Mouse (Mus musculus): Measurements from ENCODE around the gene Dusp27.
"Not testable (repeated sequence)": the region's sequence is repeated elsewhere in the genome, so short reads cannot be mapped to it uniquely, and the experiment has no call there.

Dusp27 gene

DNA sequence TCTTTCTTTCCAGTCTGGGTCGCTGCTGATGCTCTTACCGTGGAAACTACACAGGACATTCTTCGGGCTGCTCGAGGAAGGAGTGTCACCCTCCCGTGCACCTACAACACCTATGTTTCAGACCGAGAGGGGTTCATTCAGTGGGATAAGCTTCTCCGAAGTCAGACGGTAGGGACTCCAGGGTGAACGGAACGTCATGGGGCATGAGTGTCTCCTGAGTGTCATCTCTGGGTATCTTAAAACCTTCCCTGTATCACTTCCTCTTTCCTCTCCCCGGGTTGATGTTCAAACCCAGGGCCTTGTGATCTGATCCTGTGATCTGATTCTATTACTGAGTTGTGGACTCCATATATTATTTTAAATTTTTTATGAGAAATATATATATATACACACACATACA is 18.9 kb upstream of the Dusp27 start:
- no peak for DNase-seq (ENCODE audit: extremely low spot score, low read depth, low spot score)

DNA sequence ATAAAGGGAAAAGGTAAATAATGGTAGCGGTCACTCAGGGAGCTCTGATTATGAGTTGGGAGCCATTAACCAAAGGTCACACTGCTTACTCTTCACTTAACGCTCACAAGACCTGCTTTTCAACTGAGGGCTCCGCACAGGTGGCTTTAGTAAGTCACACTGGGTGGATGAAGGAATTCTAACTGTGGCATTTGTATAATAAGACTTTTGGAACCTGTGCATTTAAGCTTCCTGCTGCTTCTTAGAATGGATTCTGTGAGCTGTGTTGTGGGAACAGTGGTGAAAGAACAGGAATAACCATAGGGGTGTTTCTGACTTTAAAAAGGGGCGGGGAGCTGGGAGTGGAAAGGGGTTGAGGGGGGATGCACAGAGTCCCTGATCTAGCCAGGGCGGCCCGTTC is 14.6 kb upstream of the Dusp27 start:
- no peak for DNase-seq (ENCODE audit: extremely low spot score, low read depth, low spot score)

DNA sequence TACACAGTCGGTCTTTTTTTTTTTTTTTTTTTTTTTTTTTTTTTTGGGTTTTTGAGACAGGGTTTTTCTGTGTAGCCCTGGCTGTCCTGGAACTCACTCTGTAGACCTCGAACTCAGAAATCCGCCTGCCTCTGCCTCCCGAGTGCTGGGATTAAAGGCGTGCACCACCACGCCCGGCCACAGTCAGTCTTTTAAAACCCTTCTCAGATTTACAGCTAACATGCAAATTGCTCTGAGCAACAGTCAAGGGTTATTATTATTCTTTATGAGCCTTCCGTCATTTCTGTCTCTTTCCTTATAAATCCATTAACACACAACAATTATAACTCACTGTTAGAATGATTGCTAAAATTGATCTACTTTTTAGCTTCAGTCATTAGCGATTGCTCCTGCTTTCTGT is 14.1 kb upstream of the Dusp27 start:
- DNase-seq (ENCODE audit: extremely low spot score, low read depth, low spot score), result not testable (repeated sequence)

DNA sequence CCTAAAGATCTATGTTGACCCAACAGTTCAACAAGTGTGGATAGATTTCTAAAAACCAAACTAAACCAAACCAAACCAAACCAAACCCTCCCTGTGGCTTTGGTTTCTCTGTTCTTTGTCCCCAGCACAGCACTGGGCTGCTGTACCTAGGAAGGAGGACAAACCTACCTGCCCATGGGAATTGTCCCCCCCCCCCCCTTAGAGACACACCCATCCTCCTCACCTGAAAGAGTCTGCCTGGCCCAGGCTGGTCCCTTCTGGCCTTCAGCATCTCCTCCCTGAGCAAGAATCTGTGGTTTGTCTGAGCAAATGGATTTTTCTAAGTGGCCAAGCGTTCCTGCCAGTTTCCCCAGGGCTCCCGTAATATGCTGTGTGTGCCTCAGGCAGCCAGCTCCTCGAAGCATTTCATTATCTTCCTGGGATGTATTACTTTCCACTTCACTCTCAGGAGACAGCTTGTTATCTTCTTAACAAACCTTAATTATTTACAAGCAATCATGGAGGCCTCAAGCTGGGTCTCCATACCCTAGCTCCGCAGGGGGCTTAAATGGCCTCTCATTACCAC is 12.0 kb upstream of the Dusp27 start:
- DNase-seq (ENCODE audit: extremely low spot score, low read depth, low spot score), result no peak

DNA sequence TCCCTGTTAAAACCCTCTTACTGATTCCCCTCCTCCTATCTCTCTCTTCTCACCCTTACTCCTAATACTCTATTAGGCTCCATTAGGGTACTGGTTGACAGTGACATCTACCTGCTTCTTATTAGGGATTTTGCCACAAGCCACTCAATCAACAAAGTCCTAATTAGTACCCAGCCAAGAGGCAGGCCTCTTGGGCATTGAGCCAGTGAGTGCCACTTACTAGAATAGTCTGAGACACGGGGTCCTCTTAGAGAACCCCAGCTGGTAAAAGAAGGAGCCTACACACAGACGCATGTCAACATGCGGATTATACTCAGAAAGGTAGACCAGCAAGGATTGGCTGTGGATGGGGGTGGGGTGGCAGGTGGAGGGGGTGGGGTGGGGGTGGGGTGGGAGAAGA is 11.4 kb upstream of the Dusp27 start:
- no peak for DNase-seq (ENCODE audit: extremely low spot score, low read depth, low spot score)

DNA sequence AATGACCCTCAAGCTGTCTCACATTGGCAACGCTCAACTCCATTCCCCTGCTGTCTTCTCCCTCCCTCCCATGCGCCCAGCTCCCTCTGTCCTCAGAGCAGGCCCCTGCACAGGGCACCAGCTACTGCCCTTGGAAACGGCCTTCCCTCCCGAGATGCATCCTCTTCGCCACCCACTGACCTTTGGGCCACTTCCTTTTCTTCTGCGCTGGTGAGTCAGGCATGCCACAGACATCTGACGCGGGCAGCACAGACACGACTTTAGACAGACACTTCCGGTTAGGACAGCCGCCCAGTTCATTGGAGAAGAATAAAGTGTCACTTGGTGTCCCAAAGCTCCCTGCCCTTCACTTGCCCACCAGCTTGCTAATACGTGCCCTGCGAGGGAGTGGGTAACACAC is 10.4 kb upstream of the Dusp27 start:
- DNase-seq (ENCODE audit: extremely low spot score, low read depth, low spot score), result no peak

DNA sequence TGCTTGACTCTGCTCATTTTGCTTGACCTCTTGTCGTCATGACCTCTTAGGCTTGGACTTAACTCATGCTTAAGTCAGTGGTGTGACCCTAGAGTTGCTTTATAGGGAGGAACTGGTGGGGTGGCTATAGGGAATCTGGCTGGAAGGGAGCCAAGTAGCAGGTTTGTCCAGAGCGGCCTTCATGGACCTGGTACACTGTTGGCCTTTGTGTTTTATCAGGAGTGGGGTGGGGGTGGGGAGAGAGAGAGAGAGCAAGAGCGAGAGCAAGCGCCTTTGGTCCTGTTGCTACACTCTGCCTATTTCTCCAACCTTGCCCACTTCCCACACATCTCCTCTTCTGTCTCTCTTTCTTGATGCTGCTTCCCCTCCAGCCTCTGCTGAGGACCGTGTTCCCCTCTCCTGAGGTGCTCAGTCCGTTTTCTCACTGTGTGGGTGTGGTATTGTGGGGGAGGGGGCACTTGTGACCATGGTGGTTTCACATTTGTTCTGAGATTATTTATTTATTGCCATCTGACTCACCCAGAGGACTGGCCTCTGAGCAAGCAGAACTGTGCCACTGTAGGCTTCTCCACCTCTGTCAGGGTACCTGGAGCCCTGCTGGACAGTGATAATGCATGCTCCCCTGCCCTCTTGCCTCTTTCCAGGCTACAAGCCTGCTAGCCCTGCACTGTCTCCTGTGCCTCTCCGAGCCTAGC is 9.7 kb upstream of the Dusp27 start:
- no peak for DNase-seq (ENCODE audit: extremely low spot score, low read depth, low spot score)

DNA sequence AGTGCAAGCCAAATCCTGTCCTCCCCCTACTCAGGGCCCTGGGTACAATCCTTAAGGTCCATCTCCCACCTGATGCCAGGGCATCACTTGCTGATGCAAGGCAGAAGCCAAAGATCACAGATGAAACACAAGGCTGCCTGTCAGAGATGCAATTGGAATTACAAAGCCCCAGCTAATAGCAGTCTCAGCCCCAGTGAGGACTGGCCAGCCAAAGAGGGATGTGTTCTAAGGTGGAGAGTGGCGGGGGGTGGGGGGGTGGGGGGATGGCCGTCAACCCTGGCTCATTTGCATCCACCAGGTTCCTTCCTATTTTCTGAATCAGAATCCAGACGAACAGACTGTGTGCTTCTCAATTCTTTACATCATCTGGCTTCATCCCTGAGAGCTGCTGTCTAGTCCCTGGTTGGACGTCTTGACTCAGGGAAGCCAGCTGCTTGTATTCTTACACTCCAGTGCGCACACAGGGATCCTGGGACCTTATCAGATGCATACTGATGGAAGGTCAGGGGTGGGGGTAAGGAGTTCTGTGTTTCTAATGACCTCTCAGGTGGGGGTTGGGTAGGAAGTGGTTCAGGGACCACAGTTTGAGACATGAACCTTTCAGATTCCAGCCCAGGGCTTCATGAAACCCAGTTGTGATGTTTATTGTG is 7.5 kb upstream of the Dusp27 start:
- no peak for DNase-seq (ENCODE audit: extremely low spot score, low read depth, low spot score)

DNA sequence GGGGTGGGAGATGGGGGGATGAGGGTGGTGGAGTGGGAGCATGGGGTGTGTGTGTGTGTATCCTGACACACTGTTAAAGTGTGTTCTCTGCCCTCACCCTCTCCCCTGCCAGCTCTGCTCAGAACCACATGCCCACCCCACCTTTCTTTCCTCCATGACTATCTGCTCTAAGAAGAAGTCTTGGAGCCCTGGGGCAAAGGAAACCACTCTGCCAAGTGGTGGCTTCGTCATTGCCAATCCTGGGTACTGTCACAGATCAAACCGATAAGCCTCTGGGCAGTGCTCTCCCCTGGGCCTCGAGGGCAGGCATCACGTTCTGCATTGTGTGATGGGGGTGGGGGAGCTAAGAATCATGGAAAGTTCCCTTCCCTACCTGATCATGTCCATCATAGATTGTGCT is 4.6 kb upstream of the Dusp27 start:
- no peak for DNase-seq (ENCODE audit: extremely low spot score, low read depth, low spot score)

DNA sequence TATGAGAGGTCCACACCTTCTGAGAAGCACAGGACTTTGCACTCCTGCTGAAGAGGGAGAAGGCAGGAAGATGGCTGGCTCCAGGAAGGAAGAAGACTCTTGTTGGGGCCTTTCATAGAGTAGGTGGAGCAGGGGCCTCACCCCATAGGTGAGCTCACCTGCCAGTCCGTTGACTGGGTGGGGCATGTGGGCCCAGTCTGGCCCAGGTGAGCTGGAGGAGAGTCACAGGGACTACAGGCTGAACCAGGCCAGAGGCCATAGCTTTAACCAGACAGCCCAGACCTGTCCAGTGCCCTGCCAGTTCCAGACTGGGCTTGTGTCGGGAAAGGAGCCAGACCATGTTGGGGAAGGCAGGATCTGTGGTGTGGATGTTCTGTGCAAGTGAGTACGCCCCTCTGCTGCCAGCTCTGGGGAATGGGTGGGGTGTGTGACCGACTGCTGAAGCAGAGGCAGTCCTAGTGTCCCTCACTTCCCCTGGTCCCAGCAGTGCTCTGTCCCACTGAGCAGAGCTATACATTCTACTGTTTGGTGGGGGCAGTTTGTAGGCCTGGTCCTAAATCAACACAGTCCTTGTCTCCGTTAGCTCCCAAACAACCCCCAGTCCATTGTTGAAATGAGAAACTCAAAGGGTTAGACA is 2.6 kb upstream of the Dusp27 start, which contains the start of gene Gpa33:
TSS of gene Gpa33 (plus strand) at position 15 of the 637 bp plus-strand sequence.
- no peak for DNase-seq (ENCODE audit: extremely low spot score, low read depth, low spot score)

DNA sequence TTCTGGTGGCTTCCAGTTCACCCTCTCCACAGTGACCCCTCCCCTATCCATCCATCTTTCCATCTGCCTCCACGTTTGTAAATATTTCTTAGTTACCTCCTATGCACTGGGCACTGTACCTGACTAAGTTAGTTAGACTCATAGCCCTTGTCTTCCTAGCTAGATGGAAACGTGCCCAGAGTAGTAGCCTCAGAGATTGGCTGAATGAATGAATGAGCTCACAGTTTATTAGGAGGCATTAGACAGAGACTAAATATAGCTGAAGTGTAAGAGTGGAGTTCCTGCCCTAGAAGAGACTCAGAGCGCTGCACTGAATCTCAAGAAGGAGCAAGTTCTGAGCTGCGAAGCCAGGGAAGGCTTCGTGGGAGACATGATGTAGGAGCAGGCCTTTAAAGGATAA is 829 bp upstream of the Dusp27 start:
- DNase-seq (ENCODE audit: extremely low spot score, low read depth, low spot score), result no peak

DNA sequence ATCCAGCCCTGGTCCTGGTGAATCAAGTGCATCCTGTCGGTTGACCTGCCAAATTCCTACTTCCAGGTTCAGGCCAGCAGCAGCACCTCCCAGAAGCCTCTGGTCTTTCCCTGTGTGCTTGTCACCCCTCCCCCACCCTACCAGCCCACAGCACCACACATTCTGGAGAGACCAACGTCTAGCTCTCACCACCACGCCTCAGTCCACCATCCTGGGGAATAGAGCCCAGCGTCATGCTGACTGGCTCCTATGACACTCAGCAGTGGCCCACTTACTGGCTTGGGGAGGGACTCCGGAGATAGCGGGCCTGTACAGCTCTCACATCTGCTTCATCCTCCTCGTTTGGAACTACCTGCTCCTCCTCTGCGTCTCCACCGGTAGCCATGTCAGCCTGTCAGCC is 927 bp downstream of the Dusp27 start:
- no peak for DNase-seq (ENCODE audit: extremely low spot score, low read depth, low spot score)

DNA sequence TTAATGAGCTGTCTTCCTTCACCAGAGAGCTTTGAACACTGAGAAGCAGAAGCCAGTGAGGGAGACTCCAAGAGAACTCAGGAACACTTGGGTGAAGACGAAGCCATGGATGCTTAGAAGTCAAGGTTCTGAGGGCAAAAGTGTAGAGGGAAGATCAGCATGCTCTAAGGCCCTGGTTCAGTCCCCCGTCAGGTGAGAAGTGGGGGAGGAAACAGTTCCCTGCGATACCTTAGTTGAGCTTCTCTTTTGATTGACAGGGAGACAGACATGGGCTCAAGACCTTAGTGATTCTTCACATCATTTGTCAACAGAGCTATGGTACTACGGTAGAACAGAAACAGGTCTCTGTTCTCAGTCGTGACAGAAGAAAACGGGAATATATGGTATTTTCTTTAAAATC is 1.4 kb downstream of the Dusp27 start:
- no peak for DNase-seq (ENCODE audit: extremely low spot score, low read depth, low spot score)

DNA sequence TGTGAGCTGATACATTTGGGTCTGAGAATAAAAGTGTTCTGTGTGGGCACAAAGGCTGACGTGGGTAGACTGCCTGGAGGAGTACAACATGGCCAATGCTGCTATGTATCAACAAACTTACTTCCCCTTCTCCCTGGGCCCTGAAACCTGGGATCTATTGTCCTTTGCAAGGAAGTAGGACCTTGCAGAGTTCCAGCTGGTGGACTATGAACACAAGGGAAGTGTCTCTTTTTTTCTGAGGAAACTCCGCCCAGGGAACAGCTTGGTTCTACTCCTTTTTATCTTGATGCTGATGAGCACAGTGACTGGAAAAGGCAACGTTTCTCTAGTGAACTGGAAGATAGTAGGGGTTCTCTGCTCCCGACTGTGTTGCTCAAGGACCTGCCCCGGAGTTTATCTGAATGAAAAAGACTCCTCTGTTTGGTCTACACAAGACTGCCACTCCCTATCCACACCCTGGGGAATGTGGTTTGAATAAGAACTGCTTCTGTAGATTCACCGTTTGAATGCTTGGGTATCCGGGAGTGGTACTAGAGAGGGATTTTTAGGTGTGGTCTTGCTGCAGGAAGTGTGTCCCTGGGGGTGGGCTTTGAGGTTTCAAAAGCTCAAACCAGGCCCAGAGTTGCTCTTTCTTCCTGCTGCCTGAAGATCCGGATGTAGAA is 2.7 kb downstream of the Dusp27 start:
- no peak for DNase-seq (ENCODE audit: extremely low spot score, low read depth, low spot score)

DNA sequence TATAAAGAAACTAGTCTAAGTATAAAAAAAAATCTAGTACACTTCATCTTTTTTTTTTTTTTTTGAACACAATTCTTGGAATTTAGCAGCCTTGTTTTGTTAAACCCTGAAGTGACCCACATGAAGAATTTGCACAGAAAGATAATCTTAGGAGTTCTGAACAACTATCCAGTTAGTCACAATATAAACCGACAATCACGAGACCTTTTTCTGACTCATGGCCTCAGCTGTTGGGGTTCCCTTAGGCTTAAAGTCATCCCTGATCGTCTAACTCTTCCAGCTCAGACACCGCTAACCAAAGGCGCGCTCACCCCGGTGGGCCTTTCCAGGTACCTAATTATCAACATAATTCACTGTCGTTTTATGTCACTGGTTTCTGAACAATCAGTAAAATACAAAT is 4.0 kb downstream of the Dusp27 start:
- DNase-seq (ENCODE audit: extremely low spot score, low read depth, low spot score), result no peak

DNA sequence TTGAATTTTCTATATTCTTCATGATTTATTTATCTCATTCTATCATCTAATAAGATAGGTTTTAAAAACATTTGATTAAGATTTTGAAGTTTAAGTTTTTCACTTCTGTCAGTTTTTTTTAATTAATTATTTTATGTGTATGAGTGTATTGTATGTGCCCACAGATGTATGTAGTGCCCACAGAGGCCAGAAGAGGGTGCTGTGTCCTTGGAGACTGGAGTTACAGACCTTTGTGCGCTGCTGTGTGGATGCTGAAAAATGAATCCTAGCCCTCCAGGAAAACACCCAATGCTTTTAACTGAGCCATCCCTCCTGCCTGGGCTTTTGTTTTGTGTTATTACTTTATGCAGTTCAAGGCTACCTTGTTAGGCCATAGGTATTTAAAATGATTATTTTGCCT is 4.7 kb downstream of the Dusp27 start:
- no peak for DNase-seq (ENCODE audit: extremely low spot score, low read depth, low spot score)

DNA sequence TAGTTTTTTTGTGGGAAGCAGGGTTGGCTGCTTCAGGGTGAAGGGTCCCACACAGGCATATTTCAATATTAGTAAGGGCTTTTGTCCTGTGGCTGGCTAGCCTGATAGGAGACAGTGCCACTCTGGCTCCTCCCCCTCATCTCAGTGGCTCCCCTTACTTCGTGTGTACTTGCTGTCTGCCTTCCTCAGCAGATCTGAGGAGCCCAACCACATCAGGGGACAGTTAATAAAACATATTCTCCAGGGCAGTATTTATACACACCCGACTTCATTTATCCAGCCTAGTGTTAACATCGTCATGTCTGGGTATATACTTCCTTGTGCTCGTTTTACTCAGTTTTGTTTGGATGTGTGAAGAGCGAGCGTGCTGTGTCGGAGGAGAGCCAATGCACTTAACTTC is 5.6 kb downstream of the Dusp27 start:
- no peak for DNase-seq (ENCODE audit: extremely low spot score, low read depth, low spot score)

DNA sequence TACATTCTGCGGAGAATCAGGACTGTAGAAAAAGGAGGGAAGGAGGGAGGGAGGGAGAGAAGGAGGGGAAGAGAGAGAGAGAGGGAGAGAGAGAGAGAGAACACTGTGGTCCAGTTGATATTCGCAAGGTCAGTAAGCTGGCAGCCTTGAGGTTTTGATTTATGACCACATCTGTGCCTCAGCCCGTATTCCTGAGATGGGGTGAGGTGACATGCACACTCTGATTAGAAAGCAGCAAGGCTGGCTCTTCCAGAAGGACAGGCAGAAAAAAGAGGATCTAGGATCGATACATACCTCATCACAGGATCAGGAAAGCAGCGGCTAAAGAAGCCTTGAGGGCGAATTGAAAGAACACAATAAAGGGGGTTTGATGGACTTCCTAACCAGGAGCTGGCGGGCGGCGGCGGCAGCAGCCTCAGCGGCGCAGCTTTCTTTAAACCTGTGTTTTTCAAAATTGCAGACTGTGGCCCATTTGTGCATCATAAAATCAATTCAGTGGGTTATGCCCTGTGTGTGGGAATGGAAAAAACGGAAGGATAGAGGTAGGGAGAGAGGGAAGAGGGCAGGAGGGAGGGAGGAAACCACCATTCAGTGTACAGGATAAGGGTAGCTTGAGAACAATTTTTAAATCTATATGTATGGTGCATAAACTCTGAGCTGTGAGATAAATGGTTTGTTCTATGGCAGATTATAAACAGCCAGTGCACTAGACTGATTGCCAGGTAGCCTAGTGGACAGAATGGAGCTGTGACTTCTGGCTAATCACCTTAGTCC is 9.7 kb downstream of the Dusp27 start:
- peak; percentile 26 for DNase-seq (ENCODE audit: extremely low spot score, low read depth, low spot score)

DNA sequence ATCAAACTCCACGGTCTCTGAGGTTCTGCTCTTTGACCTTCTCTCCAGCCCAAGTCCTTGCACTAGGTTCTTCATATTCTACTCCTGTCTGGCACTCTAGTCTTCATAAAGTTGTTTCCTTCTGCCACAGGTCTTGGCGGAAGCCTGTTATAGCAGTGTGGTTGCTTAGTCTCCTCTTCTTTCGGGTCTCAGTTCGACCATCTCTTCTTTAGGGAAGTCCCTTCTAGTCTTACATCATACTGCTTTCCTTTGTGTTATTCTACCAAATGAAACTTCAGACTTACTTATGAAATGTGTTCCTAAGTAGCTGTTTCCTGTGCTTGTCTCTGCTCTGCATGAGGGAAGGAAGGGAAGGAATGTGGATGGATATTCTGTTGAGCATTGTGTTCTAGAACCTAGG is 12.0 kb downstream of the Dusp27 start:
- DNase-seq (ENCODE audit: extremely low spot score, low read depth, low spot score), result no peak

DNA sequence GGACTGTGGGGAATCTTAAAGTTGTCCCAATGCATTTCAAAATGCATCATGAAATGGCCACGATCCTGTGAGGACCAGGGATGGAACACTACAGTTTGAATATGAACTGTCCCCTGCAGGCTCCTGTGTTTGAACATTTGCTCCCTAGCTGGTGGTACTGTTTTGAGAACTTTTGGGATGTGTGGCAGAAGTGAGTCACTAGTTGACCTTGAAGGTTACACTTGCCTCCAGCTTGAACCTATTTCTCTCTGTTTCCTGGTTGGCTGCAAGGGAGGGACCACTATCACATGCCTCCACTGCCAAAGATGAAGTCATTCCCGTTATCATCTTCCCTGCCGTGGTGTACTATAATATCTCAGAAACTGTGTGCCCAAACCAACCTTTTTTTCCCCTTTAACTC is 12.7 kb downstream of the Dusp27 start:
- no peak for DNase-seq (ENCODE audit: extremely low spot score, low read depth, low spot score)

DNA sequence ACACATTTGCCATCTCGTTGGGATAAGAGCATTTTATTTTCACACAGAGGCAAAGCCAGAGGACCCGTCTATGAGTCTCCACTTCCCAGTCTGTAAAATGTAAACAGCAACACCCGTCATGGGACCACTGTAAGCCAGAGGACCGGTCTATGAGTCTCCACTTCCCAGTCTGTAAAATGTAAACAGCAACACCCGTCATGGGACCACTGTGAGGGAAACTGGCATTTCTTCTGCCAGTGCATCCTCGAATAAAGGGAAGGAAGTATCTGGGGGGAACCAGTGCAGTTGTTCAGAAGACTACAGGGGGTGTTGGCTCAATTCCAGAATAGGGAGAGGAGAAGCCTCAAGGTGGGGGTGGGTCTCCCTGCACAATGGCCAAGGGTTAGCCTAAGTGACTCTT is 22.3 kb downstream of the Dusp27 start:
- no peak for DNase-seq (ENCODE audit: extremely low spot score, low read depth, low spot score)
